Mouse (Mus musculus) gastrocnemius, postnatal 14 days (tissue): ENCODE results near the gene Asic4. TPM values are rescaled to one million over a fixed set of nuclear protein-coding genes. Genes with fewer than 3 reads are reported as not detected.
A peak's percentile ranks its signal among the peaks of the same experiment; 100 is the strongest.

Source experiments
- DNase-seq: peaks from one replicate; pipeline ENCODE4 v3.0.0; 2021; ENCODE audit warnings: mixed read lengths
- intact Hi-C: fragments of 180-260 bp; cut with DNase I; formaldehyde crosslinking; loops from one replicate; pipeline ENCODE4 v1.15.1; 2025; ENCODE audit warnings: low total_unique reads
- long read RNA-seq, 2 experiments: library from polyadenylated mRNA; stranded (forward); transcript quantifications; one replicate each; pipeline ENCODE4 v2.0.0; 2021
- total RNA-seq, 2 experiments: library from RNA; stranded (reverse); gene quantifications; 2 replicates each; pipeline ENCODE4 v1.2.3; 2021

The Asic4 gene
- not detected for total RNA-seq
- long read RNA-seq, experiment 1 = 0 reads
- long read RNA-seq, experiment 2 = 0 reads

- no peak for DNase-seq
- intact Hi-C loops = no loop called here
Observed at GRCm38 (mm10) chr1:75450314-75451005, at the start of gene Asic4. TSS of gene Asic4 (plus strand) at chr1:75450436.

DNA sequence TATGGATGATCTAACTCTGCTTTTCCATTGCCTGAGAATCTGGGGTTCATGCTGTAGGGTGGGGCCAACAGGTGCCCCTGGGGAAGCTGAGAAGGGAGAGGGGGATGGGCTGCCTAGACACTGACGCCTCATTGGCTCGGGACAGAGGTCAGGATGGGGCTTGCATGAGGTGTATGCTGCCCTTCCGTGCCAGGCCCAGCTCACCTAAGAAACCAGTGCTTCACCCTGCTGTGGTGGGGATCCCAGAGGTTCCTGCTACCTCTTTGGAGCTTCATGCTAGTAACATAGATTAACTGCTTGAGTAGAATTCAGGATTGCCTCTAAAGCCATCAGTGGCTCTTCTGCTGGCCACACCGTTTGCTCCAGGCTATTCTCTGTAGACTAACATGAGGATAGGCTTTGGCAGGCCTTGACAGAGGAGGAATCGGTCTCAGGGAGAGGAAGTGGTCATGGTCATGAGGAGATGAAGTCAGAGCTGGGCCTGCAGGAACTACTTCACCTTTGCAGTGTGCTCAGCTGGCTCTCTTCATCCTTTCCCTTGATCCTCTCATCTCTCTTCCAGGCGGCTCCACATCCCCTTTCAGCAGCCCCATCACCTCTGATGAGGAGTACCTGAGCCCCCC is 49.6 kb upstream of the Asic4 start:
- DNase-seq = peak; percentile 49

GRCm38 (mm10) chr1:75405547-75405946 is 44.7 kb upstream of the Asic4 start:
- intact Hi-C loops = no loop called here
- no peak for DNase-seq

More for the DNA sequence above, 49.6 kb upstream of the Asic4 start:
- intact Hi-C loops = no loop called here

DNA sequence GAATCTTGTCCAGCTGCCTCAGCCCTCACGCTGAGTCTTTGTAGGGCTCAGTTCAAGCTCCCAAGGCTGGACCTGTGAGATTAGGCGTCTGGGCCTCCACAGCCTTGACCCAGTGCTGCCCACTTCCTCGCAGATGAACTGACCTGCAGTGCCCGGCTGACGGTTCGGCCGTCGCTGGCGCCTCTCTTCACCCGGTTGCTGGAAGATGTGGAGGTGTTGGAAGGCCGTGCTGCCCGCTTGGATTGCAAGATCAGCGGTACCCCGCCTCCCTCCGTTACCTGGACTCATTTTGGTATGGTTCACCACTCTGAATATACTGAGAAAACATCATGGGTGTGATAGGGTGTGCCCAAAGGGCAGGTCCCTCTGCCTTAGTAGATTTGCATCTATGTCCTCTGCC is 44.1 kb upstream of the Asic4 start:
- intact Hi-C loops = no loop called here
- no peak for DNase-seq

DNA sequence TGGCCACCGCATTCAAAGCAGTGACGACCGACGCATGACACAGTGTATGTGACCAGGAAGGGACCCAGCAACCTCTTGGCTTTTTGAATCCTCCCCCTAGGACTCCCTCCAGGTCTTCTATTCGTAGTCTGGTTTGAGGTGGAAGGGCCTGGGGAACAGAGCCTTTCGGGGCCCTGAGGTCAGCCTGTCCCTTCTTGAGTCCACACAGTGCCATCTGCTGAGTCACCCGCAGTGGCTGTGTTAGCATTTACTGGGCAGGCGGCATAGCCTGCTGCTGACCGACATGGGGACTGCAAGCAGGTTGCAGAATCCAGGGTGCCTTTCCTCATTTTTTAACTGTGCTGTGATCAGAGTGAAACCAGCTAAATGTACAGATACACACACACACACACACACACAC is 43.2 kb upstream of the Asic4 start:
- intact Hi-C loops = no loop called here
- no peak for DNase-seq

GRCm38 (mm10) chr1:75408210-75408609 is 42.0 kb upstream of the Asic4 start:
- intact Hi-C loops = no loop called here

DNA sequence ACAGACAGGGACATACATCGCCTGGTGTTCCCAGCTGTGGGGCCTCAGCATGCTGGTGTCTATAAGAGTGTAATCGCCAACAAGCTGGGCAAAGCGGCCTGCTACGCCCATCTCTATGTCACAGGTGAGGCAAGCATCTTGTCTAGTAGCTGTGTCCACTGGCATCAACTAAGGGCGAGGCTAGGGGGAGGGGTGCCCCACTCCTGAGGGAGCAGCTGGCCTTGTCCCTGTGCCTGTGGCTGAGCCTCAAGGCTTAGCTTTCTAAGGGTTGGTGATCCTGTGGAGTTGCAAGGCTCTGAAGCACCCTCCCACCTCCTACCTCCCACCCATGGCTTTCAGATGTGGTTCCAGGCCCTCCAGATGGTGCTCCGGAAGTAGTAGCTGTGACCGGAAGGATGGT is 40.3 kb upstream of the Asic4 start:
- intact Hi-C loops = no loop called here

More at GRCm38 (mm10) chr1:75408210-75408609, 42.0 kb upstream of the Asic4 start:
- no peak for DNase-seq

GRCm38 (mm10) chr1:75412196-75412595 is 38.0 kb upstream of the Asic4 start:
- intact Hi-C loops = no loop called here
- no peak for DNase-seq

More for the DNA sequence above, 40.3 kb upstream of the Asic4 start:
- no peak for DNase-seq

DNA sequence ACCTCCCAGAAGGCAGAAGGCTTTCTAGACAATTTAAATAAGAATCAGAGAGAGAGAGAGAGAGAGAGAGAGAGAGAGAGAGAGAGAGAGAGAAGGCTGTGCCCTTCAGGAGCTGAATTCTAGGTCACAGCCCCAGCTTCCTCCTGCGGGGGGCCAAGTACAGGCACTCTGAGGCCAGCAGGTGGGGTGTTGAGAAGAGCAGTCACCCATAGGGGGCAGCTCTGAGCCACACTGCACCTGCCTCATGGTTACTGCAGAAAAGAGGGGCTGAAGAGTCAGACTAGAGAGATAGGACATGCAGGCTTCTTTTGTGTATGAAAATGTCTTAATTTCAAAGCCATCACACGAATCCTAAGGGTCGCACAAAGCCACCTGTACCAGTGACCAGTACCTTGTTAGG is 36.5 kb upstream of the Asic4 start:
- intact Hi-C loops = no loop called here
- DNase-seq = no peak

GRCm38 (mm10) chr1:75421794-75422193 is 28.4 kb upstream of the Asic4 start:
- no peak for DNase-seq
- intact Hi-C loops = no loop called here

- intact Hi-C loops = no loop called here
- DNase-seq = no peak
Observed at GRCm38 (mm10) chr1:75422216-75422822, 27.9 kb upstream of the Asic4 start.

GRCm38 (mm10) chr1:75422823-75423471 is 27.3 kb upstream of the Asic4 start:
- DNase-seq = no peak
- intact Hi-C loops = no loop called here

DNA sequence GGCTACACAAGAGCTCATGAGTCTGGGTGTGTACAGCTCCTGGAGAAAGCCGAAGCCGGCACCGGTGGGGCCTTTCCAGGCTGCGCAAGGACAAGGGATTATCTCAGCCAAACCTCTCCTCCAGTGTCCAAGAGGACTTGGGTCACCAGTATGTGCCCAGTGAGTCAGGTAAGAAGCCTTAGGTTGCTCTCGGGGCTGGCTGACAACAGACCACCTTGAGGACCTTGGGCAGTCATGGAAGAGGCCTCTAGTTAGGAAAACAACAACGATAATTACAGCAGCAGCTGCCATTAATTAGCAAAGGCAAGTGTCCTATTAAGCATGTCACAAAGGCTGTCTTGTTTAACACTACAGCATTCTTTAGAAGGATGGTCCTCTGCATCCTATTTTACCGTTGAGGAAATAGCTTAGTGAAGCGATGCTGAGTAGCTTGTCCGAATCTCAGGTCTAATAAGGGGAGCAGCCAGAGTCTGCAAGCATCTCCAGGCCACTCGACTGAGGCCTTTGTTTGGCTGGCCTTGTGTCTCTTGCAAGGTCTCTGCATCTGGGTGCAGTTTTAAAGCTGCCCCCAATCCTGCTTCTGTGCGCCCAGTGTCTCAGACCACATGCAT is 26.4 kb upstream of the Asic4 start:
- DNase-seq = no peak
- intact Hi-C loops = no loop called here

DNA sequence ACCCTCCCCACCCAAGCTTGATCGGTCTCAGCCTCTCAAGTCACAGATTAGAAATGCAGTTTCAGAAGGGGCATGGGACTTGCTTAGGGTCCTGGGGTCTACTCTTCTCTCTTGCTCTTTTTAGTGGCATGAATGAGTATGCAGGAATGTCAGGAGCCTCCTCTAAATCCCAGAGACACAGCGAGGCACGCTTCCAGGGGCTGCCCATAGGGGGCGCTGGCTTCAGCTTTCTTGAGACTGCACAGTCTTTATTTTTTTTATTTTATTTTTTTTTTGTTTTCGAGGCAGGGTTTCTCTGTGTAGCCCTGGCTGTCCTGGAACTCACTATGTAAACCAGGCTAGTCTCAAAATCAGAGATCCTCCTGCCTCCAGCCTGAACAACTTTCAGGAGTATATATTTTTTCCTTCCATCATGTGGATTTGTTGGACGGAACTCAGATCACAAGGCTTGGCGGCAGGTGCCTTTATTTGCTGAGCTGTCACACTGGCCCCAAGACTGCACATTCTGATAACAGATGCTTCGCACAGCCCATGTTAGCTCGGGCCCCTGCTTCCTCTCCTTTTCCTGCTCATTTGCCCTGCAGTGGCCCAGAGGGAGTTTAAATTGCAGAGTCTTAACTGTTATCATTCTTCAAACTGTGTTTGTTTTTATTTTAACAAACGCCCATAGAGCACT is 24.3 kb upstream of the Asic4 start:
- DNase-seq = no peak
- intact Hi-C loops = no loop called here

DNA sequence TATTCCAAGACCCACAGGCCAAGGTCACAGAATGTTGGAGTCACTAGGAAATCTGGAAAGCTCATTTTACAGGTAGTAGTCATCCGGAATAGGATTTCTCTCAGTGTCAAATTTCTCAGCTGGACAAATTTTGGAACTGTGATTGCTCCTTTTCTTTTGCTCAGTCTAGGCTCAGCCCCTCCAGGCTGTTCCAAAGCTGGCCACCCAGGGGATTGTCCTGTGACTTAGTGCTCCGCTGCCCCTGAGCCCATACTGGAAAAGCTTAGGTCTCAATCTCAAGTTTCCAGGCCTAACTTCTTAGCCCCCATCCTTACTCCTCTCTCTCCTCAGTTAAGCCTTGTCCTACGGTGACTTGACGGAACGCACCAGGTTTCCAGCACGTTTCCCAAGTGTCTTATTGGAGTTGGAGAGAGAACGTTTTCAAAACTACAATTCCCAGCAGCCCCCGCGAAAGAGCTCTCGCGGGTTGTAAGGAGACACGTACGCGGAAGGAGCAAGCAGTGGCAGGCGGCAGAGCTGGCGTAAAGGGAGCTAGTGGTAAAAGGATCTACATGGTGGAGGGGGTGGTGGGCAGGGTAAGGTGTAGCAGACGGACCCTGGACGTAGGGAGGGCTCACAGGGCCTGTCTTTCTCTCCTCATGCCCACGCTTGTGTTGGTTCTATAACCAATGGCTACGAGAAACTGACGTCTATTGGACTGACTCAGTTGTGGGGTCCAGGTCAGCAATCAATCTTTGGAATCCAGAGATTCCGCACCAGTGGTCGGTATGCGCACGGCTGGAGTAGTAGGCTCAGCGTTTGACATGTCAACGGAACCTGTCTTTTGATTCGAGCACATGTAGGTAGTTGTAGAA is 14.5 kb upstream of the Asic4 start, which contains the start of gene Gmppa:
Gene Gmppa, plus strand, starts transcription at position 456 of the 854 bp plus-strand sequence.
- intact Hi-C loops = no loop called here
- DNase-seq = peak; percentile 84

DNA sequence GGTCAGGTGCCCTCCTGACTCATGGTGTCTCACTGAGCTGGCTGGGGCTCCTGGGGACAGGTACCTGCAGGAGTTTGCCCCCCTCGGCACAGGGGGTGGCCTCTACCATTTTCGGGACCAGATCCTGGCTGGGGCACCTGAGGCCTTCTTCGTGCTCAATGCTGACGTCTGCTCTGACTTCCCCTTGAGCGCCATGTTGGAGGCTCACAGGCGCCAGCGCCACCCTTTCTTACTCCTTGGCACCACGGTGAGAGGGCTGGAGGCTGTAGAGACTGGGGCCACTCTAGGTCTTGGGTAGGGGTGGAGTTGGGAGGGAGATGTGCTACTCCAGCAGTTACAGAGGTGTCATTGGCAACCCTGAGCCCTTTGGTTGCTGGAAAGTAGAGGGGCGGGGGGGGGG is 11.5 kb upstream of the Asic4 start:
- no peak for DNase-seq
- intact Hi-C loops = no loop called here

DNA sequence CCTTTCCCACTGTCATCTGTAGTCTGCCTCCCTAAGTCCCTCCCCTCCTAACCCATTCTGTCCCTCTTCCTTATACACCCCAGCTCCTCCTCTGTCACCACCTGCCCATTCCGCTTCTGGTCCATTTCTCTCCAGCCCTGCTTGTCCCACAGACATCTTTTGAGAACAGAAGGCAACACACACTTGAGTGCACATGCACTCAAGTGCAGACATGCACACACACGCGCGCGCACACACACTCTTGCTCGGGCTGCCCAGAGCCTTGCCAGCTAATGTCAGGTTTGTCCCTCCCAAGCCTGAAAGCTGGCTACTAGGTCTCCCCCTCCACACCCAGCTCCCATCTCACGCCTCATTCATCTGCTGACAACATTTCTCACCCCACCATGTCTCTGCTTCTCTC is 9.6 kb upstream of the Asic4 start:
- intact Hi-C loops = no loop called here

DNA sequence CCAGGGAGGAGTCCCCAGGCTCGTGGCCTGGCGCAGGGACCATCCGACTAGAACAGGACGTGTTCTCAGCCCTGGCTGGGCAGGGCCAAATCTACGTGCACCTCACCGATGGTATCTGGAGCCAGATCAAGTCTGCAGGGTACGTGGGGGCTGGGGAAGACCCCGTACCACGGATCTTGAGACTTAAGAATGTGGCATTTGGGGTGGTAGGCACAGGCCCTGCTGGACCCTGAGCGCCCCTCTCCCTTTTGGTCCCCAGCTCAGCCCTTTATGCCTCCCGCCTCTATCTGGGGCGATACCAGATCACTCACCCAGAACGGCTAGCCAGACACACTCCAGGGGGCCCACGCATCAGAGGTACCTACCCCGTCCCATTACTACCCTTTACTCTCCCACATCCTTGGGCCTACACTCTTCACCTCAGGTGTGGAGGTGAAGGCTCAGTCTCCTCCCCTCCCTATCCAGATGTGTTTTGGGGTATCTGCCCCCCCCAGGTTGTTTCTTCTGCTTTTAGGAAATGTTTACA is 8.7 kb upstream of the Asic4 start:
- no peak for DNase-seq
- intact Hi-C loops = no loop called here

More for the DNA sequence above, 9.6 kb upstream of the Asic4 start:
- no peak for DNase-seq
